Mouse (Mus musculus) adrenal gland, postnatal 36 days (tissue): ENCODE results near the gene Cd22. TPM values are rescaled to one million over a fixed set of nuclear protein-coding genes. Genes with fewer than 3 reads are reported as not detected.
"Not testable (repeated sequence)": the region's sequence is repeated elsewhere in the genome, so short reads cannot be mapped to it uniquely, and the experiment has no call there.

Experiments
- DNase-seq, 2 experiments: peaks; one replicate each; pipeline ENCODE4 v3.0.0; 2021; ENCODE audit warnings: mixed read lengths in 1 of 2
- total RNA-seq, 2 experiments: library from RNA; stranded (reverse); gene quantifications; 2 replicates each; pipeline ENCODE4 v1.2.3; 2021

Gene Cd22
- total RNA-seq, 2 experiments from 2014 or later: 0.56 TPM

DNA sequence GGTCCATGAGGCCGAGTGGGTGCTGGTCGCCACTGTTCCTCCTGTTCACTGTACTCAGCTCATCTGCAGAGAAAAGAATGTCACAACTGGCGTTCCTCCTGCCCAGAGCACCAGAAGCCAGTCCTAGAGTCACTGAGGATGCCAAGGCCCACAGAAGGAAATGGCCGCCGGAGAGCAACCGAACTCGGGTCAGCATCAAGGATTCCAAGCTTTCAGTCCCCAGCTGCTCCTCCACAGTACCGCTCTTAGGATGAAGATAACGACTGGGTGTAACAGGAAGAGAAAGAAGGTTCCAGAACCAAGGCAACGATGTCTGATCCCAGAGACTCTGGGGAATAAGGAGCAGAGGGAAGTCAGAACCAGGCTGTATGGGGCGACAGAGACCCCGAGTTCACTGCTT lies 18.7 kb downstream of the Cd22 start, which contains the start of gene Ffar1:
Gene Ffar1 (minus strand): TSS at position 101 of the 400 bp plus-strand sequence.
- no peak for DNase-seq

DNA sequence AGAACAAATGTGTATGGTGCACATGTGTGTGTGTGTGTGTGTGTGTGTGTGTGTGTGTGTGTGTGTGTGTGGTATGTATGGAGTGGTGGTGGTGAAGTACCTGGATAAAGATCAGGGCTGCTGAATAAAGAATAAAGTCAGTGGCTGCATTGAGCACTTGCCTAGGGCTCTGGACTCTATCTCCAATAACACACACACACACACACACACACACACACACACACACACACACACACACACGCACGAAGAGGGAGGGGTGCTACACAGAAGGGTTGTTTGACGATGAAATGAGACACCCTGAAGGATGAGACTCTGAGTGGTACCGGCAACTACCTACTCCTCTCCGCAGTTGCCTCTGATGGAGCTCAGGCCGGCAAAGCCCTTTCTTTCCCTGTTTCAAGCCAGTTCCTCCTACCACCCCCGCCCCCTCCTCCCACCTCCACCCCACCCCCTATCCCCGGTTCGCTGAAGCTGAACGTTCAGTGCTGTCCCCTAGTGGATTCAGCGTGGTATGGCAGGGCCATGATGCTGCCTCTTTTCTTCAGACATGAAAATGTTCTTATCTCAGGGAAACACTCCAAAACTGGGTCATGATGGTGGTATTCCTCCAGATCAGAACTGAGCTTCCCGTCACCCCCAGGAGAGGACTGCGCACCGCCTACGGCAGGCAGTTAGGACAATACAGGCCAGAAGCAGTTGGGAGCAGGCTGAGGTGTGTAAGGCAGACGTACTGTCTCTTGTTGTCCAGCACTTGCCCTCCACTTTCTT lies 20.3 kb downstream of the Cd22 start:
- peak; percentile 53 to 61 for DNase-seq

DNA sequence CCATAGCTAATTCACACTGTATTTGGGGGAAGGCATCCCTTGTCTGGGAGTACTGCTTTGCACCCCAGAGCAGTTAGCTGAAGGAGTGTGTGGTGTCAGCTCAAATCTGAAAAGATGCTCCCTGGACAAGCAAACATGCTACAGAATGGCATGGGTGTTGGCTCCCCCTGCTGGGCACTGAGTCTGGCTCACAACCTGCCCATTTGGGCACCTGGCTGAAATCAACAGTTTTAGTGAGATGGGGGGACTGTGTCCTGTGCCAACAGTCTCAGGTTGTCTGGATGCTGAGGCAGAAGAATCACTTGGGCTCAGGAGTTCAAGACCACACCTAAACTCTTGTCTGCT lies 20.9 kb downstream of the Cd22 start:
- DNase-seq: peak; percentile 82 to 88

DNA sequence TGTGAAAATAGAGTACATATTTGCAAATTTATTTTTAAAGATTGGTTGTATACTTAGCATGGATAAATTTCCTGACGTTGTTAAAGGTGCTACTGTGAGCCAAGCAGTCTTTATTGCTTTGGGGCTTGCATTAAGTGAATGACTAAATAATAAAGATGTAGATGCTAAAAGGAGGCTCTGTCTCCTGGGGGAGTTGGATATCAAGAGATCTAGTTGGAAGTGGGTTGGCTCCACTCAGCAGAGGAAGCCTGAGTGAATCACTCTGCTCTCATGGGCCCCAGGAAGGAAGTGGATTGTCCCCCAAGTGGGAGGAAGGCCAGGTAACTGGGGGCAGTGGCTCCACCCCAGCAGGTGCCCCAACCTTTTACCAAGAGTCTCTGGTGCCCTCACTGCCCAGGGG lies 22.4 kb downstream of the Cd22 start:
- no peak for DNase-seq

DNA sequence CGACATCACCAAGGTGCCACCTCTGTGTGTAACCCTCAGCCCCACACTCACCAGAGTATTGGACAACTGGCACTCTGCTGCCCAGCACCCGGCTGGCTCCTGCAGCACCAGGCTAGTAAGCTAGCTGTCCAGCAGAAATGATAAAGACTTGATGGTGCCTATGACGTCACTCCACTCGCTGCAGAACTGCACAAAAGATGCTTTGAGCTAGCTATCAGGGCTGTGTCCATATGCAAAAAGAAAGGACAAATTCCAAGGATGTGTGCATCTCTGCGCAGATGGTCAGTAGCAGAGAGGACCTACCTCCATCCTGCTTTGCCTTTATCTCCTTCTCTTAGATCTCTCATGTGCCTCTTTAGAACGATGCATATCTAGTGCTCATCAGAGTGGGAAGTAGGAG lies 24.1 kb downstream of the Cd22 start, which contains the start of gene Ffar3:
Gene Ffar3 (minus strand): TSS at position 101 of the 400 bp plus-strand sequence.
- DNase-seq: no peak

DNA sequence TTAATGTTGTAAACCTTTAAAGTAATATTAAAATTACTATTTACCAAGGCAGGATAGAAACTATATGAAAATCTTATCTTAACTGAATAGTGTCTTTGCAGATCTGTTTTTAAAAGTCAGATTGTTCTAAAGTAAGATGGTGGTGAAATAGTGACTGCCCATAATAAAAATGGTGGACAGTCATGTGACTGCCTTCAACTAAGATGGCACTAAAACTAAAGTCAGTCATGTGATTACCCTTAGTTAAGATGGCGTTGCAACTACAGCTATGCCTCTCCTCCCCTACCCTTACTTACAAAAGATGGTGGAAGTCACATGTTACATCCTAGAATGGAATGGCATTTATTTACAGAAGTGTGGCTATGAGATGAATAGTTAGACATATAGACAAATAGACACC lies 28.7 kb downstream of the Cd22 start:
- DNase-seq: no peak

DNA sequence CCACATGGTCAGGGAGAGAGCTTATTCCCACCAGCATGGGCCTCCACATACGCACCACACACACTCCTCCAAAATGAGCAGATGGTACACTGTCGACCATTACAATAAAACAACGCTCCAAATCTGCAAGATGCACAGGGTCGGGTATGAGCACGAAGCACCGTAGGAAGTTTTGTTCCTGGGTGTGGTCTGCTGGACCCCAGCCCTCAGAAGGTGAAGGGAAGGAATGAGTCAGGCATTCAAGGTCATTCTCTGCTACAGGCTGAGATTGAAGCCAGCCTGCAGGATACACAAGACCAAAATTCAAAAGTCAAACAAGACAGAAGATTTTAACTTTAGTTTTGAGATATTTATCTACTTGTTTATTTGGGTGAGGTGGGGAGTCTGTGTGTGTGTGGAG lies 32.2 kb downstream of the Cd22 start:
- peak; percentile 18 to 28 for DNase-seq

DNA sequence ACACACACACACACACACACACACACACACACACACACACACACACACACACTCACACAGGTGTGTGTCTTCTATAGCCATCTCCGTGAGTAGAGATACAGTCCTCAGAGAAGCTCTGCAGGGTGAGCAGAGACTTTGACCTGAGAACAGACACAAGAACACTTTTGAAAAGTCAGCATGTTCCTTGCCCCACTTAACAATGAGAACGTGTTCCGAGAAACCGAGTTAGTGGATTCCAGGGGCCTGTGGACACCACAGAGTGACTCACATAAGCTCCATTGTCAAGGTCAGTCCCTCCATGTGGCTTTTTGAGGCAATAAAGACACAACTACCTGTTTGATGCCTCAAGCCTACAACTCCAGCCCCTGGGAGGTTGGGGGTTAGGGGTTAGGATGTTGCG lies 32.8 kb downstream of the Cd22 start:
- peak; percentile 36 to 55 for DNase-seq

DNA sequence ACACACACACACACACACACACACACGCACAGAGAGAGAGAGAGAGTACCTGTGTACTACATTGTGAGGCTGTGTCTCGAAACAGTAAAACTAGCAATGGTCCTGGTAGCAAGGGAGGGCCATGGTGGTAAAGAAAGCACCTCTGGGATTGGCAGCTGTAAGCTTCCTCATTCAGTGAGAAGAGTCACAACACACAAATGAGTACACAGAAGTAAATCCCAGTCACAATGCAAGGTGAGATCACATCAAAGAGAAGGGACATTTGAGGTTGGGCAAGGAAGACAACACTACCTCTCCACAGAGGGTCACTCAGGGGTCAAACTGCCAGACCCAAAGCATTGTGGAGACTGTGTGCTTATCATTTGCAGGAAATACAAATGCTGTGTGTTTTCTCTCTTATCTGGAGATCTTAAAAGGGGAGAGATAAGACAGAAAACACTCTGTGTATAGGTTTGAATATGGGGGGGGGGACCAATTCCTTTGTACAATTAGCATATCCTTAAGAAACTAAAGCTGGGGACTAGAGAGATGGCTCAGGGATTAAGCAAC lies 33.6 kb downstream of the Cd22 start:
- DNase-seq: no peak

DNA sequence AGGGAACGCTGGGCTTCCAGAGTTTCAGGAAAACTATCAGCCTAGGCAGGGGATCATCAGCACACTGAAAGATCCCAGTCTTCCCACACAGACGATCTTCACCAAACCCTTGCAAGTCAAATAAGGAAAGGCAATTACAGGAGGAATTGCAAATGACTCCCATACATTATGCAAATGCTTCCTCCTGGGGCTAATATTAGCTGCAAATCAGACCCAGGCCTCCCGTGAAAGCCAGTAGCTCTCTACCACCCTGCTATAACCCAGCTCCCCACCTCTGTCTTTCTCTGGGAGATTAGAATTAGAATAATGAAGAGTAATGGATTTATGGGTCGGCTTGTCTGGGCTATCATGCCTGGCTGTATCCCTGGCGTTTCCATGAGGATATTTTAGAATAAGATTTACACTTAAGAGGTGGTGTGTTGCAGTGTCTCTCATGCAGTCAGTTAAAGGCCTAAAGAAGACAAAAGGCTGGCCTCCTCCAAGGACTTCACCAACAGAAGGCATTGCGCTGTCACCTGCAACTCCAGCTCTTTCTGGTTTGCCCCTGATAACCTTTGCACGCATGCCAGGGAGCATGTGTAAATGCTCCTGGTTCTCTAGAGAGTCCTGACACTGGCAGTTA lies 35.4 kb downstream of the Cd22 start:
- no peak for DNase-seq

DNA sequence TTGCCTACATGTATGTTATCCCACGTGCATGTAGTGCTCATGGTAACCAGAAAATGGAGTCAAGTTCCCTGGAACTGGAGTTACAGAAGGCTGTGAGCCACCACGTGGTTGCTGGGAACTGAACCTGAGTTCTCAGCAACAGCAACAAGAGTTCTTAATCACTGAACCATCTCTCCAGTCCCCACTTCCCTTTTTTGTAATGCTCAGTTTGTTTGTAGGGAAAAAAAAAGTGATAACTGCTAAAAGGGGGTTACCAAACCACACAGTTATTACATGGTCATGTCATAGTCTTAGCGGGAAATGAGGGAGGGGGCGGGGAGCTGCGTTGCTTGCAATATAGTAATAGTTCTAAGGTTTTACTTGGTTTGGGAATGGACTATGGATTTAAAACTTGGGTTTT lies 38.0 kb downstream of the Cd22 start:
- DNase-seq: no peak

DNA sequence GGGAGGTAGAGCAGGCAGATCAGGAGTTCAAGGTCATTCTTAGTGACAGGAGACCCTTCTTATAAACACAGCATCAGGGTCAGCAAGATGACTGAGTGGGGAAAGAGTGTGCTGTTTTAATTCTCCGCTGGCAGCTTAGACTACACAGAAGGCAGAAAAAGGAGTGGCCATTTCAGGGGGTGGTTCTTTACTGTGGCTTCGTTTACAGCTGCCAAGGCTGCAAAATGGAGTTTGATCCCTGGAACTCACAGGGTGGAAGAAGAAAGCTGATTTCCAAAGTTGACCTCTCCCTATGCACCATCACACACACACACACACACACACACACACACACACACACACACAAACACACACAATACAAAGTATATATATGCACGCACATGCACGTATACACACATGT lies 38.8 kb downstream of the Cd22 start:
- DNase-seq: no peak

DNA sequence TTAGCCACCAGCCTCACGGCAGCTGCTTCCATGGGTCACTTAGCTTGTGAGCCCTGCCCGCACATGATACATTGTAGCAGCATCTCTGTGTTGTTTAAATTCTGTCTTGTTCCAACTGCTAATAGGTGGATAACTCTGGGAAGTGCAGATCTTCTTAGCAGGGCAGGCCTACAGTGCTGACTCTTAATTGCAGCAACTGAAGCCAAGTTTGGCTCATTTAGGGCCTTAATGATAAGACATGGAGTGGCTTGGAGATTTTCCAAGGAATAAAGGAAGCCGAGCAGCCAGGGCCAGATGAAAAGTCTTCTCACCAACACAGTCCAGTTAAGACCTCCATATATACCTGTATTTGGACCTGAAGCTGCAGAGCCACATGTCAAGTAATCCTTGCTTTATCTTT lies 39.8 kb downstream of the Cd22 start:
- no peak for DNase-seq

DNA sequence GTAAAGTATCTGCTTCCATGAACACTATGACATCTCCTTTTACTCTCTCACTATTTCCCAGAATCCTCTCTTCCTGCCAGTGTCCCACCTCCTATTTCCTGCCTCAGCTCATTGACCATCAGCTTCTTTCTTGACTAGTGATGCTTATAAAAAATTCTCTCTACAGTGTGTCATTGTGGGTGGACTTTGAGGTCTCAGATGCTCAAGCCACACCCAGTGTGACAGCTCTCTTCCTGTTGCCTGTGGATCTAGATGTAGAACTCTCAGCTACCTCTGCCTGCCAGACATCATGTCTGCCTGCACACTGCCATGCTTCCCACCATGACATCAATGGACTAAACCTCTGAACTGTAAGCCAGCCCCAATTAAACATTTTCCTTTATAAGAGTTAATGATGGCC lies 42.9 kb downstream of the Cd22 start:
- DNase-seq: no peak

DNA sequence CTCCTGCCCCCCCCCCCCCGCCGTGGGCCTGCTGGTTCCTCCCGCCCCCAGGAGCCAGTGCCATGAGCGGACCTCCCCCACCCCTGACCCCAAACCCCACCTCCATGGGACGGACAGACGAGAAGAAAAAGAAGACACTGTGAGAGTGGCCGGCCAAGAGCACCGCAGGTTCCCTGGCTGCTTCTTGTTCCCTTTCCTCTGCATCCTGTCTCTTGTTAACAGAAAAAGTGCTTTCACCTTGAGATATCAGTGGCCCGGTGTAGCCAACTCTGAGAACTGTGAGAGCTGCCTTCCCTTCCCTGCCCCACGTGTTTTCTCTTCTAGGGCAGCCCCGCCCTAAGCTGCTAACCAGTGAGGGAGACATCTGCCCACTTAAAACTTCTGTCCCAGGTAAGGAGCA lies 47.5 kb downstream of the Cd22 start:
- DNase-seq: not testable (repeated sequence)

DNA sequence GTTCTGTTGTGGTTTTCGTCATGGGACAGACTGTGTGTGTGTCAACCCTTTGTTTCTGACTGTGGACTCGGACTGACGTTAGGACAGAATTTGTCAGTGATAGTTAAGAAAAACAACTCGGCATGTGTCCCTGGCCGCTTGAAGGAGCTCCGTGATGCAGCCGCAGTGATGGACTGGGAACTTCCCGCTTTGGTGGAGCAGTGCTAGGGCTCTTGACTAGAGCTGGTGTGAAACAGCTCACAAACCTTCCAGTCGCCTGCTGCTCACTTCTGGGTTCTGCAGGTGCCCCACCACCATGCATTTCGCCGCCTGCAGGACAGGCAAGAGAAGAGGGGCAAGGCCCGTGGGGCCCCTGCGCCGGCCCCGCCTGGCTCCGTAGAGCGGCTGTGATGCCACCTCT lies 47.9 kb downstream of the Cd22 start:
- DNase-seq: no peak

DNA sequence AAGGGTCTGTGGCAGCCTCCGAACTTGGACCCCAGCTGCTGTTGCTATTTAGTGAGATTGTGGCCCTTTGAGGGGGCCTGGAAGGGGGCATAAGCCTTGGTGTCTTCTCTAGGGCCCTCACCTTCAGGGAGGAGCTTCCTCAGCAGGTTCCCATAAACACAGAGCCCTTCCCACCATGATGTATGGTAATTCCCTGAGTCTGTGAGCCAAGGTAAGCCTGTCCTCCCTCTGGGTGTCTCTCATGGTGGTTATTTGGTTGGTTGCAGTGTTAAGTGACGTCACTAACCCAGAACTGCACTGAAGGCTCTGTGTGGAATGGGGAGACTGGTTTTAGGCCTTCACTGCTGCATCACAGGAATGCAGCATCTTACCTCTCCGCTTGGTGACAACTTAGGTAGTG lies 50.7 kb downstream of the Cd22 start:
- no peak for DNase-seq

DNA sequence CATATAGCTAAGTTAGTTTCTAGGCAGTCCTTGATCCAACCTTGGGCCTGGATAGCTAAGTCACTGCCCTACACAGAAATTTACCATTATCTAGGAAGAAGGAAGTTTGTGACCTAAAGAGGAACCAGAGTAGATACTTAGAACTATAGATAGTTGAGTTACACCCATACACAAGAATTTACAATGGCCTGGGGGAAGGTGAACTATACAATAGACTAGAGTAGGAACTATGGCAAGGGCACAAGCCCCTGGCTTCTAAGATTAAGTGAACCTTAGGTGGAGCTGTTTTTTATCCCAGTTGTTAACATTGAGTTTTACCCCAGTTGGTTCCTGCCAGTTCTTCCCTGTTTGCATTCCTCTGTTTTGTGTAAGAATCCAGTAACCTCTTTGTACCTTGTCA lies 51.3 kb downstream of the Cd22 start:
- DNase-seq: not testable (repeated sequence)

DNA sequence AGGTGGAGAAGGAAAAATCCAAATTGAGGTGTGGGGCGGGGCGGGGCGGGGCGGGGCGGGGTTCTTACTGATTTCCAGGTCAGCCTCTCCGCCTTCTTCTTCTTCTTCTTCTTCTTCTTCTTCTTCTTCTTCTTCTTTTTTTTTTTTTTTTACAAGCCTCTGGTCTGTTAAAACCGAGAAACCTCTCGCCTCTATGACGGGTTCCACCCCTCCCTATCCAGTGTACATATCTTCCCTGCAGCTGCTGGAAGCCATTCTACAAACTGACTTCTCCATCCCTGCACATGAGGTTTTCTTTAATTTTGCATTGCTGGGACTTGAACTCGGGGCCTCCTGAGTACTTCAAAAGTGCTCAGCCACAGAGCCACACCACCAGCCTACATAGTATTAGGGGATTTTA lies 53.5 kb downstream of the Cd22 start:
- no peak for DNase-seq

DNA sequence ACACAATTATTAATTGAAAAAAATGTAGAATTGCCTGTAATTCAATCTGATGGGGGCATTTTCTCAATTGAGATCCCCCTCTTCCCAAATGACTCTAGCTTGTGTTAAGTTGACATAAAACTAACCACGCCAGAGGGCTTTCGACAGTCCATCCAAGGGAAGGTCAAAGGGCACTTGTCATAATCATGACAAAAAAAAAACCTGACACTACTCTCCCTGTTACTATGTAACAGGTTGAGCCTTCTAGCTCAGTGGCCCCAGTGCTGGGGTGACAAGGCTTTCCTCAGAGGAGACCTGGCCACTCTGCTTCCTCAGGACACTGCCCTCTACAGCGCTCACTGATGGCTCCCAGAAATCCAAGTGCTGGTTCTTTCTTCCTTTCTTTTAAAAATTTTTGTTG lies 55.8 kb downstream of the Cd22 start:
- no peak for DNase-seq

DNA sequence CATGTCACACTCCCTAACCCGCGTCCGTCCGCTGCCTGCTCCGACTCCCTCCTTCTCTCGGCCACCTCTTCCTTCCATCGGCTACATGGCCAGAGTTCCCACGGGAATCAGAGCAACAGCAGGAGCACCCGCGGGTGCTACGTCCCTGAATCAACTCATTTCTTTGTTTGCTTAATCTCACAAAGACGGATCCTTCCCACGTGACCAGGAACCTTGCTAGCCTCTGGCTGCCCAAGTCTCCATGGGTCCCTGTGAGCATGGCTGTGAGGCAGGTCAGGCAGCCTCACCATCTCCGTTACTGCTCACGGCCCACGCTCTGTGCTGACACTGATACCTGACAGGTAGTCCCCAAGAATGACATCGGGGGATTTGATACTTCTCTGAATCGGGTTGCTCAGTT lies 56.5 kb downstream of the Cd22 start, which contains the start of gene Ffar2:
Gene Ffar2 (minus strand): TSS at position 101 of the 400 bp plus-strand sequence.
- no peak for DNase-seq

DNA sequence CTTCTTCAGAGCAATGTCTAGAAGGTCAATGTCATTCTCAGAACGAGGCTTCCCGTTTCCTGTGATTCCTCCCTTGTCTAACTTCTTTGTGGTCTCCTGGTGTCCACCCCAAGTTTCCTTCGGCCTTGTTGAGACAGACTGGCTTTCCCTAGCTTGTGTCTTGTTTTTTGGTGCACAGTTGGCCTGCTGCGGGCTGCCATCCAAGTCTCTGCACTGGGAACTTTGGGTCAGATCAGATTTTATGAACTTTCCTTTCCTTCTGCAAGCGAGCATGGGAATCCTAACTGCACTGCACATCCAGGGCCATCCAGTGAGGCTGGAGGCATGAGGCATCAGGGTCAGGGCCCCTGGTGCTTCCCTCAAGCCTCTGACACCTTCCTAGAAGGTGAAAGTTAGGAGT lies 58.6 kb downstream of the Cd22 start:
- peak in 1 of 2 experiments; percentile 37 for DNase-seq

DNA sequence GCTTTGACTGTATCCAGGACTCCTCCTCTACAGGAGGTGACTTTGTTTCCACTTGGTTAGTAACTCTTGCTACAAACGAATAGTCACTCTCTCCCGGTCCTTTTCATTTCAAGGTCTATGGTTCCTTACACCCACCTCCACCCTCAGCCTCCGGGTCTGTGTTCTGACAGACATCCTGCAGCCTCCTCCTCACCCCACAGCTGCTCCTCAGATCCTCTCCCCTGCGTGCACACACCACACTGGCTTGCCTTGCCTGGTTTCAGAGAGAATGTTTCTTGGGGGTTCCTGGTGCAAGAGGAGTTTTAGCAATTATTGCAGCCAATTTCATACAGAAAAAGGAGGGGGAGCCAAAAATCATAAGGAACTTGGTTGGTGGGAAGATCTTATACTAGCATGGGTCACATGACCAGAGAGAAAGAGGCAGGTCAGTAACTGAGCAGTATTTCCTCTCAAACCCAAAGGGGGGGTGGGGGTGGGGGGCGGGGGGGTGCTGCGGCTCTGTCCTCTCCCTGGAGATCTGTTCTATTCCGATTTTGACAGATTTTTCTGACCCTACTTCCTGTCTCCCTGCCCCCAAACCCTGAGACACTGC lies 59.2 kb downstream of the Cd22 start:
- no peak for DNase-seq
